Mouse (Mus musculus) forebrain, embryonic 16.5 days (tissue): ENCODE data around the gene Hsd17b7. TPM values are rescaled to one million over a fixed set of nuclear protein-coding genes. Genes with fewer than 3 reads are reported as not detected.
A peak's percentile ranks its signal among the peaks of the same experiment; 100 is the strongest.

Experiments
- ATAC-seq: fragments of 200-750 bp; cut with Nextera tagmentation; 2 replicates; pipeline ENCODE4 v1.8.0; 2017; ENCODE audit warnings: mild to moderate bottlenecking, moderate library complexity
- H3K27ac ChIP-seq: fragments of 300-500 bp; sonication (generic); 2 replicates; pipeline ENCODE4 v1.5.1; 2014; ENCODE audit warnings: low read length, control low read depth
- H3K27me3 ChIP-seq: fragments of 300-500 bp; sonication (generic); replicated peaks from 2 replicates; pipeline ENCODE4 v1.6.1; 2014; ENCODE audit warnings: low read length; ENCODE audit not compliant: control insufficient read depth, insufficient read depth
- H3K36me3 ChIP-seq: fragments of 300-500 bp; sonication (generic); 2 replicates; pipeline ENCODE4 v1.6.1; 2014; ENCODE audit not compliant: control insufficient read depth, insufficient read depth
- H3K4me1 ChIP-seq: fragments of 300-500 bp; sonication (generic); replicated peaks from 2 replicates; pipeline ENCODE4 v1.6.1; 2014; ENCODE audit warnings: low read length; ENCODE audit not compliant: control insufficient read depth, insufficient read depth
- H3K4me2 ChIP-seq: fragments of 300-500 bp; sonication (generic); 2 replicates; pipeline ENCODE4 v1.6.1; 2014; ENCODE audit warnings: mild to moderate bottlenecking, low read length, control low read depth
- H3K4me3 ChIP-seq: fragments of 300-500 bp; sonication (generic); replicated peaks from 2 replicates; pipeline ENCODE4 v1.5.1; 2014; ENCODE audit warnings: mild to moderate bottlenecking, low read length, control low read depth
- H3K9ac ChIP-seq: fragments of 300-500 bp; sonication (generic); replicated peaks from 2 replicates; pipeline ENCODE4 v1.6.1; 2014; ENCODE audit warnings: low read depth, low read length, control low read depth
- H3K9me3 ChIP-seq: fragments of 300-500 bp; sonication (generic); 2 replicates; pipeline ENCODE4 v1.6.1; 2016; ENCODE audit warnings: low read length; ENCODE audit not compliant: control insufficient read depth
- WGBS: fragments of 180-500 bp; shearing (Covaris S2); extraction: QIAGEN DNeasy Blood & Tissue Kit; methylation state at CpG from one replicate; pipeline ENCODE4 v1.1.7; 2014; 5-methylcytosine and 5-hydroxymethylcytosine counted together
- polyA plus RNA-seq: library from polyadenylated mRNA; unstranded; fragments of >200 nt; fragmentation: Nextera tagmentation; extraction: Ambion mirVana; gene quantifications from 2 replicates; pipeline ENCODE4 v1.2.1, GENCODE M21; 2015

Hsd17b7 gene
- polyA plus RNA-seq, 1 experiment from 2014 or later = 18.1 TPM

- ATAC-seq = no peak
- no peaks in the 10 kb centered on the region for H3K9me3 ChIP-seq
- H3K9ac ChIP-seq = no peak overlapping the region
- no peak overlapping the region for H3K27ac ChIP-seq
- no peaks in the 10 kb centered on the region for H3K36me3 ChIP-seq
- no peak overlapping the region for H3K4me2 ChIP-seq
- H3K27me3 ChIP-seq = no peaks in the 10 kb centered on the region
- H3K4me1 ChIP-seq = no peaks in the 10 kb centered on the region
- WGBS = 87% methylated on average over 4 of the region's 4 CpGs
- no peak overlapping the region for H3K4me3 ChIP-seq
These were observed 8.6 kb upstream of the Hsd17b7 start for GRCm38 (mm10) chr1:169977621-169978020.

- Histone ChIP-seq H3K4me1 (peaks cover 10% of the 10 kb centered on the region), H3K27me3 (no peaks in the 10 kb centered on the region), H3K27ac (no peak overlapping the region), H3K9ac (no peak overlapping the region), H3K36me3 (no peaks in the 10 kb centered on the region), H3K9me3 (no peaks in the 10 kb centered on the region), H3K4me3 (no peak overlapping the region), H3K4me2 (no peak overlapping the region)
- ATAC-seq = no peak
- 92% methylated on average over 2 of the region's 2 CpGs for WGBS
These were observed 3.0 kb upstream of the Hsd17b7 start for GRCm38 (mm10) chr1:169971998-169972397.

- no peaks in the 10 kb centered on the region for H3K27me3 ChIP-seq
- WGBS = 93% methylated on average over 4 of the region's 4 CpGs
These were observed 1.9 kb upstream of the Hsd17b7 start for GRCm38 (mm10) chr1:169970936-169971335.

GRCm38 (mm10) chr1:169969516-169969886 is 460 bp upstream of the Hsd17b7 start:
- Histone ChIP-seq H3K27ac (peak overlapping the region; percentile 82), H3K9ac (peak overlapping the region; percentile 60), H3K4me3 (peak overlapping the region; percentile 76), H3K4me1 (peaks cover 10% of the 10 kb centered on the region), H3K27me3 (no peaks in the 10 kb centered on the region), H3K36me3 (peaks cover 7% of the 10 kb centered on the region; the same call in 1 of the 2 replicates), H3K9me3 (no peaks in the 10 kb centered on the region), H3K4me2 (peak overlapping the region; percentile 69)
- under 1% methylated on average over 9 of the region's 9 CpGs for WGBS
- peak; percentile 60 for ATAC-seq

More at GRCm38 (mm10) chr1:169970936-169971335, 1.9 kb upstream of the Hsd17b7 start:
- Histone ChIP-seq H3K9me3 (no peaks in the 10 kb centered on the region), H3K9ac (no peak overlapping the region), H3K27ac (no peak overlapping the region), H3K36me3 (no peaks in the 10 kb centered on the region), H3K4me3 (no peak overlapping the region), H3K4me1 (peaks cover 10% of the 10 kb centered on the region), H3K4me2 (no peak overlapping the region)
- ATAC-seq = no peak

GRCm38 (mm10) chr1:169953106-169953505 is 15.9 kb downstream of the Hsd17b7 start:
- Histone ChIP-seq H3K4me2 (no peak overlapping the region), H3K9ac (no peak overlapping the region), H3K27me3 (no peaks in the 10 kb centered on the region), H3K4me3 (no peak overlapping the region), H3K27ac (no peak overlapping the region), H3K36me3 (peaks cover 32% of the 10 kb centered on the region), H3K9me3 (no peaks in the 10 kb centered on the region), H3K4me1 (no peaks in the 10 kb centered on the region)
- WGBS = 99% methylated on average over 10 of the region's 10 CpGs
- ATAC-seq = no peak

- H3K36me3 ChIP-seq = peaks cover 29% of the 10 kb centered on the region
- no peak for ATAC-seq
These were observed 16.4 kb downstream of the Hsd17b7 start for GRCm38 (mm10) chr1:169952636-169953035.

GRCm38 (mm10) chr1:169951561-169951960 is 17.5 kb downstream of the Hsd17b7 start:
- Histone ChIP-seq H3K4me1 (no peaks in the 10 kb centered on the region), H3K9me3 (no peaks in the 10 kb centered on the region), H3K27ac (no peak overlapping the region), H3K4me2 (no peak overlapping the region), H3K9ac (no peak overlapping the region), H3K27me3 (no peaks in the 10 kb centered on the region), H3K36me3 (peaks cover 24% of the 10 kb centered on the region), H3K4me3 (no peak overlapping the region)
- no peak for ATAC-seq
- 95% methylated on average over 6 of the region's 6 CpGs for WGBS

More at GRCm38 (mm10) chr1:169952636-169953035, 16.4 kb downstream of the Hsd17b7 start:
- H3K4me2 ChIP-seq = no peak overlapping the region
- no peak overlapping the region for H3K9ac ChIP-seq
- H3K4me3 ChIP-seq = no peak overlapping the region
- 94% methylated on average over 10 of the region's 10 CpGs for WGBS
- H3K9me3 ChIP-seq = no peaks in the 10 kb centered on the region
- no peak overlapping the region for H3K27ac ChIP-seq
- H3K4me1 ChIP-seq = no peaks in the 10 kb centered on the region
- no peaks in the 10 kb centered on the region for H3K27me3 ChIP-seq

- Histone ChIP-seq H3K4me1 (no peaks in the 10 kb centered on the region), H3K36me3 (peaks cover 24% of the 10 kb centered on the region), H3K27ac (no peak overlapping the region), H3K9ac (no peak overlapping the region), H3K4me3 (no peak overlapping the region), H3K27me3 (no peaks in the 10 kb centered on the region), H3K9me3 (no peaks in the 10 kb centered on the region), H3K4me2 (no peak overlapping the region)
- ATAC-seq = no peak
- WGBS = 95% methylated on average over 4 of the region's 4 CpGs
These were observed 18.4 kb downstream of the Hsd17b7 start for GRCm38 (mm10) chr1:169950651-169951050.

- Histone ChIP-seq H3K9ac (no peak overlapping the region), H3K36me3 (peaks cover 20% of the 10 kb centered on the region), H3K4me3 (no peak overlapping the region), H3K9me3 (peaks cover 1% of the 10 kb centered on the region; the same call in 1 of the 2 replicates), H3K27ac (no peak overlapping the region), H3K4me2 (no peak overlapping the region), H3K4me1 (no peaks in the 10 kb centered on the region), H3K27me3 (no peaks in the 10 kb centered on the region)
- WGBS = 86% methylated on average over 7 of the region's 7 CpGs
- ATAC-seq = no peak
These were observed 19.1 kb downstream of the Hsd17b7 start for GRCm38 (mm10) chr1:169949981-169950380.

- Histone ChIP-seq H3K4me3 (no peak overlapping the region), H3K27ac (no peak overlapping the region), H3K4me1 (no peaks in the 10 kb centered on the region), H3K9ac (no peak overlapping the region), H3K36me3 (peaks cover 11% of the 10 kb centered on the region), H3K27me3 (no peaks in the 10 kb centered on the region), H3K4me2 (no peak overlapping the region), H3K9me3 (peaks cover 7% of the 10 kb centered on the region)
- WGBS = 78% methylated on average over 7 of the region's 7 CpGs
- ATAC-seq = no peak
These were observed 20.2 kb downstream of the Hsd17b7 start for GRCm38 (mm10) chr1:169948866-169949265.
